8 mouse cellular contexts compared by ENCODE assay signal in the genomic region with DNA sequence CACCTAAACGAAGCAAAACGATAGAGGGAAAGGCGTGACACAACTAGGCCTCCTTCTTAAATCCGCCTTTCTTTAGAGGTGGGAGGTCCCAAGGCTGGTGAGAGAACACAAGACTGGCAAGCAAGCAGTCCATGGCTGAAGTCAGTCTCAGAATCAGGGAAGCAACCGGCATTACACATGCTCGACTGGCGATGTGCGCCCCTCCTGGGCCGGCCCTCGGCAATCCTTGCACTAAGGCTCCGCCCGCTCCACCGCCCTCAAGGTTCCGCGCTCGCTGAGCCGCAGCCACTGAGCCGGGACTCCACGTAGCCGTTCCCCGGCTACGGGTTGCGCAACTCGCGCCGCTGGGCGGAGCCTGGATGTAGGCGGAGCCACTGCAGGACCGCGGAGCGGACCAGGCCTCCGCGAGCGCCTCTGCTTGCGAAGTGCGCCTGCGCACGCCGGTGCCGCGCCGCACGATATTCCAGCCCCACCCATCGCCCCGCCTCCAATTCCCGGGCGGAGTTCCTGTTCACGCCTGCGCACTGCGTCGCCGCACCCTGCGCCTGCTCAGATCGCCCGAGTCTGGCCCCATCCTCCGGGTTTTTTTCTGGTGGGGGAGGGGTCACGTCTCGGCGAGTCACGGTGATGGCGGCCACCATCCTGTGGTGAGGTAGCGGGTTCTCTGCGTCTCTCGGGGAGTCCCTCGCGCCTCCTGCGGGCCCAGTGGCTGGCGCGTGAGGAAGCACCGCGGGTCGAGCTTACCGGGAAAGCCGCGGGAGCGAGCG. TPM values are rescaled to one million over a fixed set of nuclear protein-coding genes. Genes with fewer than 3 reads are reported as not detected.
DNase-seq lines count a peak whose midpoint lies in the region; ATAC-seq and TF ChIP-seq lines count a peak whose summit lies in the region.

A gene (plus strand): TSS at position 592 of the 767 bp plus-strand sequence.

- H3K4me3 ChIP-seq in cortical plate, adult 2 months (ENCODE audit: insufficient read depth, low read length): peak within 1 kb of the TSS; percentile 63

- H3K27ac ChIP-seq in cortical plate, adult 2 months (ENCODE audit: insufficient read depth, low read length): peak within 1 kb of the TSS; percentile 73

- peaks cover 2% of the 10 kb centered on the region; the same call in 1 of the 2 replicates for H3K4me1 ChIP-seq in cortical plate, adult 2 months (ENCODE audit: control insufficient read depth, insufficient read depth, low read length)

- TF ChIP-seq CTCF in cortical plate, adult 2 months (IDR thresholded peaks at IDR 0.05; ENCODE audit: extremely low read depth, insufficient read depth, low read length): no peak

- DNase-seq in gastrocnemius, postnatal 10 days: peak; percentile 100
- DNase-seq in induced T-regulatory cell, adult 2 months (ENCODE audit: low read depth): peak; percentile 100
- peak; percentile 99 to 100 for DNase-seq in left cerebral cortex, adult 9 months (ENCODE audit: low spot score in 2 of 2)
- peak; percentile 100 for DNase-seq in right cerebral cortex, postnatal 14 days
- peak; percentile 100 for DNase-seq in urinary bladder, postnatal 36 days (ENCODE audit: low spot score in 2 of 2)

- peak; percentile 88 for ATAC-seq in activated CD4-positive, CD25-positive, alpha-beta regulatory T cell, adult 4 months
- peak; percentile 84 for ATAC-seq in megakaryocyte progenitor cell, adult 5-6 weeks (replicated peaks; ENCODE audit: poor library complexity)

- peak; percentile 87 for TF ChIP-seq POLR2A in cortical plate, adult 2 months (IDR thresholded peaks at IDR 0.05; ENCODE audit: extremely low read depth, insufficient read depth, low read length)

RNA-seq across cellular contexts. Expression of the gene that starts here (rescaled TPM):
- 10 to 100 TPM; 13.6 to 14.1 TPM for polyA plus RNA-seq in activated CD4-positive, CD25-positive, alpha-beta regulatory T cell, adult 4 months (2017; shearing (Covaris generic))
- 148 and 153 TPM in 2 replicates for polyA plus RNA-seq in cortical plate, adult 2 months (2012; rRNA removed)
- total RNA-seq in gastrocnemius, postnatal 10 days (2021): 100 to 1,000 TPM; 122 to 131 TPM
- 117 and 123 TPM in 2 replicates for total RNA-seq in megakaryocyte progenitor cell, adult 5-6 weeks (2015)
- total RNA-seq in megakaryocyte progenitor cell, adult 5-6 weeks (2017): 146 and 165 TPM in 2 replicates

Comparison
In these comparisons a context has a peak if more than half of its experiments do, and no peak if none do; other contexts are left out.
1. Peak in every context shown above with its lines: DNase-seq, ATAC-seq, H3K4me3 ChIP-seq and H3K27ac ChIP-seq.